8 mouse cellular contexts compared by ENCODE assay signal in the genomic region with DNA sequence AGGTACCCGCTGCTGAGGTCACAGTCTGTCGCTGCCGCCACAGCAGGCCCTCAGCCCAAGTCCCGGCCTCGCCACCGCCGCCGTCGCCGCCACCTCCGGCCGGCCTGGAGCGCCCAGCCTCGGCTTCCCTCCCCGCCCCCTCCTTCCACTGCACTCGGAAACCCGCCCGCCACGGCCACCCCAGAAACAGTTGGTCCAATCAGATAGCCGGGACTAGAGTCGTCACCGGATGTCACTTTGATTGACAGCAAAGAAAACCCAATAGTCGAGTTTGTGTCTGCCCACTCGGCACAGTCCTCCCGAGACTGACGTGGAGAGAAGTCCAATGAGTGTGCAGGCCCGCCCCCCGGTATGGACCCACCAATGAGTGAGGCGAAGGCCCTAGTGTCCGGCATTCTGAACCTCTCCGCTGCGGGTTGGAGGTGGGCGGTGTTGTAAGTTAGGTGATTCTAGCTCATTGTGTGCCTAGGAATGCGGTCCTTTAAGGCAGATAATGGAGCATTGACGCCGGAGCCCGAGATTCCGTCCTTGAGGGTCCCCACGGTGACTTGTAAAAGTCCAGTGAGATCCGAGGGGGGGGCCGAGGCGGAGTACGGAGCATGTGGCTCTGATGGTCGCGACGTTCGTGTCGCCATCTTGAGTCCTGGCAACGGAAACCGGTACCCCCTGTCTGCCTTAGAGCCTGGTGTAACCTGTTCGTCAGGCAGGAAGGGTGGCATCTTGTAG. TPM values are rescaled to one million over a fixed set of nuclear protein-coding genes. Genes with fewer than 3 reads are reported as not detected.
DNase-seq lines count a peak whose midpoint lies in the region; ATAC-seq and TF ChIP-seq lines count a peak whose summit lies in the region.

A gene (minus strand): TSS at position 156 of the 726 bp plus-strand sequence.

- peak within 1 kb of the TSS; percentile 96 for H3K9ac ChIP-seq in CH12.LX (ENCODE audit: insufficient read depth, low read depth)
- H3K9ac ChIP-seq in forebrain, embryonic 11.5 days (ENCODE audit: low read length), result peak within 1 kb of the TSS; percentile 82
- peak within 1 kb of the TSS; percentile 95 for H3K9ac ChIP-seq in heart, embryonic 16.5 days (ENCODE audit: low read length)
- peak within 1 kb of the TSS; percentile 94 for H3K9ac ChIP-seq in liver, embryonic 15.5 days
- H3K9ac ChIP-seq in neural tube, embryonic 12.5 days, result peak within 1 kb of the TSS; percentile 86

- dilution Hi-C loops in CH12.LX (cut with MboI; ENCODE audit: extremely low pct_ligation_motif_present, extremely low pct_unique_long_range_greater_than_20kb, low sequenced_read_pairs), result no loop called here

- H3K4me2 ChIP-seq in CH12.LX (ENCODE audit: insufficient read depth, low read depth, poor library complexity, severe bottlenecking), result peak within 1 kb of the TSS; percentile 77
- peak within 1 kb of the TSS; percentile 74 for H3K4me2 ChIP-seq in forebrain, embryonic 11.5 days (ENCODE audit: low read depth, low read length, severe bottlenecking)
- peak within 1 kb of the TSS; percentile 78 for H3K4me2 ChIP-seq in heart, embryonic 16.5 days (ENCODE audit: low read depth, low read length)
- peak within 1 kb of the TSS; percentile 89 for H3K4me2 ChIP-seq in liver, embryonic 15.5 days
- H3K4me2 ChIP-seq in neural tube, embryonic 12.5 days (replicated peaks), result peak within 1 kb of the TSS; percentile 97

- H3K36me3 ChIP-seq in CH12.LX (replicated peaks in 1 of 2; ENCODE audit: control insufficient read depth in 1 of 2, insufficient read depth in 1 of 2, low read length in 1 of 2), result peaks cover 15 to 31% of the 10 kb centered on the region in 2 experiments
- H3K36me3 ChIP-seq in forebrain, embryonic 11.5 days (ENCODE audit: control insufficient read depth, insufficient read depth, low read length), result no peaks in the 10 kb centered on the region
- H3K36me3 ChIP-seq in heart, embryonic 16.5 days (ENCODE audit: control insufficient read depth, insufficient read depth), result peaks cover 6% of the 10 kb centered on the region
- peaks cover 31% of the 10 kb centered on the region for H3K36me3 ChIP-seq in liver, embryonic 15.5 days (replicated peaks)
- peaks cover 17% of the 10 kb centered on the region for H3K36me3 ChIP-seq in neural tube, embryonic 12.5 days

- peak; percentile 91 for TF ChIP-seq POLR2A in CH12.LX (IDR thresholded peaks at IDR 0.05; ENCODE audit: low read depth, low read length)

- H3K4me3 ChIP-seq in CH12.LX (replicated peaks in 1 of 3; ENCODE audit: low read depth in 2 of 3, low read length in 2 of 3, poor library complexity in 1 of 3), result peak within 1 kb of the TSS; percentile 79 to 94 (median 82)
- peak within 1 kb of the TSS; percentile 69 for H3K4me3 ChIP-seq in forebrain, embryonic 11.5 days (ENCODE audit: low read depth, low read length)
- H3K4me3 ChIP-seq in heart, embryonic 16.5 days (ENCODE audit: low read length), result peak within 1 kb of the TSS; percentile 94
- peak within 1 kb of the TSS; percentile 96 for H3K4me3 ChIP-seq in liver, embryonic 15.5 days (replicated peaks)
- H3K4me3 ChIP-seq in neural tube, embryonic 12.5 days, result peak within 1 kb of the TSS; percentile 86

- ATAC-seq in forebrain, embryonic 11.5 days (replicated peaks; ENCODE audit: low FRiP score), result peak; percentile 99
- ATAC-seq in heart, embryonic 16.5 days (replicated peaks; ENCODE audit: extremely low read depth, insufficient read depth, low FRiP score), result peak; percentile 95
- ATAC-seq in liver, embryonic 15.5 days (ENCODE audit: insufficient read depth), result peak; percentile 96
- peak; percentile 99 for ATAC-seq in neural tube, embryonic 12.5 days (ENCODE audit: low FRiP score, low read depth)

- no peaks in the 10 kb centered on the region for H3K9me3 ChIP-seq in CH12.LX (replicated peaks; ENCODE audit: low read length)
- H3K9me3 ChIP-seq in forebrain, embryonic 11.5 days (ENCODE audit: control insufficient read depth, low read length), result no peaks in the 10 kb centered on the region
- no peaks in the 10 kb centered on the region for H3K9me3 ChIP-seq in heart, embryonic 16.5 days (replicated peaks; ENCODE audit: control insufficient read depth, low read length)
- H3K9me3 ChIP-seq in liver, embryonic 15.5 days (replicated peaks), result no peaks in the 10 kb centered on the region
- no peaks in the 10 kb centered on the region for H3K9me3 ChIP-seq in neural tube, embryonic 12.5 days

- WGBS in forebrain, embryonic 11.5 days, result under 1% methylated on average over 51 of the region's 51 CpGs
- WGBS in heart, embryonic 16.5 days, result under 1% methylated on average over 51 of the region's 51 CpGs
- WGBS in liver, embryonic 15.5 days (ENCODE audit: insufficient replicate concordance), result under 1% methylated on average over 50 of the region's 51 CpGs
- under 1% methylated on average over 51 of the region's 51 CpGs for WGBS in neural tube, embryonic 12.5 days

- TF ChIP-seq RAD21 in CH12.LX (IDR thresholded peaks at IDR 0.05; ENCODE audit: low read depth, low read length), result no peak

- TF ChIP-seq CTCF in CH12.LX (conservative IDR thresholded peaks at IDR 0.05 in 1 of 2, IDR thresholded peaks at IDR 0.05 in 1 of 2; ENCODE audit: low read depth in 2 of 2, low read length in 2 of 2), result no peak

- H3K27me3 ChIP-seq in CH12.LX (replicated peaks), result no peaks in the 10 kb centered on the region
- no peaks in the 10 kb centered on the region for H3K27me3 ChIP-seq in forebrain, embryonic 11.5 days (ENCODE audit: control insufficient read depth, insufficient read depth, low read length)
- H3K27me3 ChIP-seq in heart, embryonic 16.5 days (ENCODE audit: control insufficient read depth, insufficient read depth, low read length), result no peaks in the 10 kb centered on the region
- peaks cover 2% of the 10 kb centered on the region; the same call in 1 of the 2 replicates for H3K27me3 ChIP-seq in liver, embryonic 15.5 days
- H3K27me3 ChIP-seq in neural tube, embryonic 12.5 days (replicated peaks), result peaks cover 3% of the 10 kb centered on the region; the same call in 1 of the 2 replicates

- peak; percentile 100 for DNase-seq in CH12.LX (ENCODE audit: extremely low read depth)
- DNase-seq in c-Kit-positive CD71-positive TER-119-negative erythroid progenitor cells, embryonic 14.5 days (ENCODE audit: low read depth), result peak; percentile 99
- DNase-seq in forebrain, embryonic 11.5 days (ENCODE audit: low spot score), result peak; percentile 97
- DNase-seq in kidney, postnatal 36 days, result peak; percentile 99 to 100
- peak; percentile 99 for DNase-seq in telencephalon, adult 2 months (ENCODE audit: low read depth, low spot score)

- peaks cover 42% of the 10 kb centered on the region for H3K79me2 ChIP-seq in CH12.LX (replicated peaks; ENCODE audit: control insufficient read depth, extremely low read depth, insufficient read depth, poor library complexity, severe bottlenecking)

- in situ Hi-C loops in CH12.LX (cut with MboI; ENCODE audit: low pct_ligation_motif_present, low pct_unique_long_range_greater_than_20kb, low sequenced_read_pairs), result no loop called here

- TF ChIP-seq EP300 in CH12.LX (IDR thresholded peaks at IDR 0.05; ENCODE audit: low read length), result no peak

- peaks cover 19 to 72% of the 10 kb centered on the region in 2 experiments for H3K4me1 ChIP-seq in CH12.LX (ENCODE audit: control insufficient read depth in 1 of 2, insufficient read depth in 2 of 2)
- peaks cover 22% of the 10 kb centered on the region; the same call in 1 of the 2 replicates for H3K4me1 ChIP-seq in forebrain, embryonic 11.5 days (replicated peaks; ENCODE audit: control insufficient read depth, insufficient read depth, low read length)
- peaks cover 37% of the 10 kb centered on the region for H3K4me1 ChIP-seq in heart, embryonic 16.5 days (ENCODE audit: control insufficient read depth, insufficient read depth, low read length)
- peaks cover 46% of the 10 kb centered on the region for H3K4me1 ChIP-seq in liver, embryonic 15.5 days (replicated peaks)
- peaks cover 44% of the 10 kb centered on the region for H3K4me1 ChIP-seq in neural tube, embryonic 12.5 days

- H3K27ac ChIP-seq in CH12.LX (ENCODE audit: insufficient read depth, low read depth), result peak within 1 kb of the TSS; percentile 98
- H3K27ac ChIP-seq in forebrain, embryonic 11.5 days (ENCODE audit: low read depth, low read length), result peak within 1 kb of the TSS; percentile 96
- peak within 1 kb of the TSS; percentile 100 for H3K27ac ChIP-seq in heart, embryonic 16.5 days (ENCODE audit: low read length)
- H3K27ac ChIP-seq in liver, embryonic 15.5 days (replicated peaks), result peak within 1 kb of the TSS; percentile 99
- H3K27ac ChIP-seq in neural tube, embryonic 12.5 days, result peak within 1 kb of the TSS; percentile 93

TF ChIP-seq in CH12.LX, 34 proteins besides CTCF, POLR2A, EP300 and RAD21 (continues in another document):
- TF ChIP-seq POLR2AphosphoS2 (IDR thresholded peaks at IDR 0.05; ENCODE audit: low read depth, low read length) (peak; percentile 65; the same call in 1 of the 2 replicates), MXI1 (IDR thresholded peaks at IDR 0.05; ENCODE audit: low read depth, low read length) (peak; percentile 93), USF1 (IDR thresholded peaks at IDR 0.05; ENCODE audit: low read depth, low read length) (peak; percentile 17; the same call in 1 of the 2 replicates), MAX (IDR thresholded peaks at IDR 0.05; ENCODE audit: low read length) (peak; percentile 93), HCFC1 (IDR thresholded peaks at IDR 0.05; ENCODE audit: low read depth, low read length) (peak; percentile 79), MEF2A (IDR thresholded peaks at IDR 0.05; ENCODE audit: borderline replicate concordance, low read depth, low read length) (0 out of 2 replicates have a peak, but pooled peaks have one; percentile 13), USF2 (conservative IDR thresholded peaks at IDR 0.05; ENCODE audit: low read depth, low read length) (no peak; the same call in 1 of the 2 replicates), NRF1 (IDR thresholded peaks at IDR 0.05; ENCODE audit: low read depth, low read length) (peak; percentile 71), ZMIZ1 (IDR thresholded peaks at IDR 0.05; ENCODE audit: low read depth, low read length) (peak; percentile 40), JUND (conservative IDR thresholded peaks at IDR 0.05; ENCODE audit: low read depth, low read length) (no peak), KAT2A (IDR thresholded peaks at IDR 0.05; ENCODE audit: insufficient replicate concordance, low read length) (peak; percentile 89; the same call in 1 of the 2 replicates), CHD1 (IDR thresholded peaks at IDR 0.05; ENCODE audit: low read depth, low read length) (no peak; the same call in 1 of the 2 replicates), ZKSCAN1 (IDR thresholded peaks at IDR 0.05; ENCODE audit: borderline replicate concordance, low read depth, low read length) (no peak)

RNA-seq across cellular contexts. Expression of the gene that starts here (rescaled TPM):
- total RNA-seq in CH12.LX (2012; rRNA removed) (113 and 169 TPM in 2 replicates), CH12.LX (2014; rRNA removed) (61.1 and 77.7 TPM in 2 replicates)
- 145 and 182 TPM in 2 replicates for polyA plus RNA-seq in CH12.LX (2012; ENCODE audit: insufficient read length, low read depth)
- 38.6 and 42.9 TPM in 2 replicates for polyA plus RNA-seq in forebrain, embryonic 11.5 days (2014; fragmentation: Nextera tagmentation; extraction: Ambion mirVana)
- polyA plus RNA-seq in heart, embryonic 16.5 days (2015; fragmentation: Nextera tagmentation; extraction: Ambion mirVana), result 81.3 and 90.1 TPM in 2 replicates
- polyA plus RNA-seq in liver, embryonic 15.5 days (2015; fragmentation: Nextera tagmentation; extraction: Ambion mirVana), result 18.8 and 20.8 TPM in 2 replicates
- polyA plus RNA-seq in neural tube, embryonic 12.5 days (2016; fragmentation: Nextera tagmentation; extraction: Ambion mirVana), result 75.5 and 79.5 TPM in 2 replicates

Comparison
In these comparisons a context has a peak if more than half of its experiments do, and no peak if none do; other contexts are left out.
1. Peak in every context shown above with its lines: DNase-seq, ATAC-seq, H3K4me3 ChIP-seq and H3K27ac ChIP-seq.